Mouse (Mus musculus): ENCODE data around the gene Spo11. TPM values are rescaled to one million over a fixed set of nuclear protein-coding genes. Genes with fewer than 3 reads are reported as not detected.

The Spo11 gene
- polyA plus RNA-seq, 2 experiments, result 0.03 TPM; not detected in 1

DNA sequence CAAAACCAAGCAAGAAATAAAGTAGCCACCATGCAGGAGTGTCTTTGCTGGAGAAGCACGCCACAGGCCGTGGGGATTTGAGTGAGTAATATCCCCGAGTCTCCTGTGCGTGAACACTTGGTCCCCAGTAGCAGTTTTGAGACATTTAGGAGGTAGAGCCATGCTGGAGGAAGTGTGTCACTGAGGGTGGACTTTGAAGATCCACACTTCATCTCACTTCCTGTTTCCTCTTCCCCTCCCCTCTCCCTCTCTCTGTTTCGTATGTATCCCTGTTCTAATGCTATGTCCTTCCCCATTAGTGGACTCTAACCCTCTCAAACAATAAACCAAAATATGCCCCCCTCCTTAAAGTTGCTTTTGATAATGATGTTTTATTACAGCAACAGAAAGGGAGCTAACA lies 11.0 kb upstream of the Spo11 start:
- Histone ChIP-seq H3K27ac (no peak overlapping the region), H3K9ac (replicated peaks) (no peak overlapping the region), H3K27me3 (ENCODE audit: control insufficient read depth, insufficient read depth, low read length) (no peaks in the 10 kb centered on the region), H3K36me3 (replicated peaks; ENCODE audit: control insufficient read depth, insufficient read depth, low read depth) (no peaks in the 10 kb centered on the region), H3K4me1 (replicated peaks; ENCODE audit: control insufficient read depth in 2 of 2, insufficient read depth in 2 of 2, low read length in 1 of 2) (no peaks in the 10 kb centered on the region), H3K9me3 (ENCODE audit: control insufficient read depth, low read length) (no peaks in the 10 kb centered on the region), H3K4me3 (ENCODE audit: insufficient read depth in 1 of 2, low read depth in 2 of 2, low read length in 2 of 2) (no peak overlapping the region), H3K4me2 (ENCODE audit: low read depth) (no peak overlapping the region)
- 44% methylated on average over 5 of the region's 5 CpGs for whole genome bisulfite sequencing (ENCODE audit: insufficient replicate concordance)
- TF ChIP-seq CTCF (IDR thresholded peaks at IDR 0.05; ENCODE audit: low read depth) (no peak), EP300 (IDR thresholded peaks at IDR 0.05; ENCODE audit: low read depth) (no peak)
- ATAC-seq (ENCODE audit: insufficient read depth) (no peak), DNase-seq (ENCODE audit: low read depth in 3 of 3, low spot score in 3 of 3) (no peak)

DNA sequence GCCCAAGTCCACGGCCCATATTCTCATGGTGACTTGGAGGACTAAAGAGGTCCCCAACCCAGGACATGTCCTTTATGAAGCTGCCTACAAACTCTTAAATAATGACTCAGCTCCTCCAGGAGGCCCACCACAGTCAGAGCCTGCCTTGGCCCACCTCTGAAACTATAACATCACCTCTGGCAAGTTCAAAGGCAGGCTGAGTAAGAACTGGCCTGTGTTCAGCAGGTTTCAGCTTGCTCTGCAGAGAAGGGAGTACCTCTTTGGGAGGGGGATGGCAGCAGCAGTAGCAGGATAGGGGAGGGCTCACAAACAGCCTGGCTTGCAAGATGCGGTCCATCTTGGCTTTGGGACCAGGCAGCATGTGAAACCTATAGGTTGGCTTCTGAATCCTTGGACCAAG lies 5.6 kb upstream of the Spo11 start:
- no peaks in the 10 kb centered on the region for H3K4me1 ChIP-seq (replicated peaks; ENCODE audit: control insufficient read depth in 2 of 2, insufficient read depth in 2 of 2, low read length in 1 of 2)
- ATAC-seq (ENCODE audit: insufficient read depth) (no peak), DNase-seq (ENCODE audit: low read depth in 3 of 3, low spot score in 3 of 3) (no peak)
- H3K27me3 ChIP-seq (ENCODE audit: control insufficient read depth, insufficient read depth, low read length), result no peaks in the 10 kb centered on the region
- no peak overlapping the region for H3K4me2 ChIP-seq (ENCODE audit: low read depth)
- H3K36me3 ChIP-seq (replicated peaks; ENCODE audit: control insufficient read depth, insufficient read depth, low read depth), result no peaks in the 10 kb centered on the region
- 62% methylated on average over 2 of the region's 2 CpGs for WGBS (ENCODE audit: insufficient replicate concordance)
- no peak for TF ChIP-seq CTCF (IDR thresholded peaks at IDR 0.05; ENCODE audit: low read depth)
- TF ChIP-seq EP300 (IDR thresholded peaks at IDR 0.05; ENCODE audit: low read depth), result no peak
- no peak overlapping the region for H3K4me3 ChIP-seq (ENCODE audit: insufficient read depth in 1 of 2, low read depth in 2 of 2, low read length in 2 of 2)
- no peak overlapping the region for H3K27ac ChIP-seq
- no peaks in the 10 kb centered on the region for H3K9me3 ChIP-seq (ENCODE audit: control insufficient read depth, low read length)
- no peak overlapping the region for H3K9ac ChIP-seq (replicated peaks)

DNA sequence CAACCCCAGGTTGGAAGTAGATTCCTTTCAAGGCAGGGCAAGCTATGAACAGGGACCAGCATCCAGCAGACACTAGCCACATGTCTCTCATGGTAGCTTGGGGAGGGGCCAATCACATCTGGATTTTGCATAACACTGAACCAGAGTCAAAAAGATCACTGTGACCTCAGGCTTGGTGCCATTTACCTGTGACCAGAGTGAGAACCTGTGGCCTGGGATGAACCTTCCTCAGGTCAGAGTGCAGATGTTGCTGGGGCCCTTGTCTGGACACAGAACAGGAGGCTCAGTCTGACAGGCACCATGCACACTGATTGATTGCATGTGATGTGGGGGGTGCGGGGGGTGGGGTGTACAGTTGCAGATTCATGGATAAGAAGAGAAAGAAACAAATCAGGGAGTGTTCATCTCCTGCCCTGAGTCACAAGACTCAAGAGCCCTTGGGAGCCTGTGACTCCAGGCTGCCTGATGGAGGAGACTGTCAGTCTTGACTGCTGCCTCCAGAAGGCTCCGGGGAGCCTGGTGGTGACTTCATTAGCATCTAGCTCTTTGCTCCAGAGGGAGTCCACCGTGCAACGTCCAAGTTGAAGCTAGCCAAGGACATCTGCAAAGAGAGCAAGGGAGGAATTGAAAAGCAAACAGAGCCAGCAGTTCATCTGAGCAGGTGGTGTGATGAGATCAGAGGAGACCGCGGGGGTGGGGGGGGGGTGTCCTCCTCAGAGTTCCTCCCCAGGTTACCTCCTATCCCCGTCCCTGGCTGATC lies 3.5 kb upstream of the Spo11 start:
- DNase-seq (ENCODE audit: low read depth in 3 of 3, low spot score in 3 of 3), result no peak
- Histone ChIP-seq H3K4me1 (replicated peaks; ENCODE audit: control insufficient read depth in 2 of 2, insufficient read depth in 2 of 2, low read length in 1 of 2) (0 out of 4 replicates have a peak, but pooled peaks cover 0 to 2% of the 10 kb centered on the region in 2 experiments), H3K4me2 (ENCODE audit: low read depth) (no peak overlapping the region), H3K9me3 (ENCODE audit: control insufficient read depth, low read length) (no peaks in the 10 kb centered on the region), H3K4me3 (ENCODE audit: insufficient read depth in 1 of 2, low read depth in 2 of 2, low read length in 2 of 2) (no peak overlapping the region), H3K27ac (no peak overlapping the region), H3K36me3 (replicated peaks; ENCODE audit: control insufficient read depth, insufficient read depth, low read depth) (no peaks in the 10 kb centered on the region), H3K27me3 (ENCODE audit: control insufficient read depth, insufficient read depth, low read length) (no peaks in the 10 kb centered on the region), H3K9ac (replicated peaks) (no peak overlapping the region)
- TF ChIP-seq CTCF (IDR thresholded peaks at IDR 0.05; ENCODE audit: low read depth), result no peak
- TF ChIP-seq EP300 (IDR thresholded peaks at IDR 0.05; ENCODE audit: low read depth), result no peak
- WGBS (ENCODE audit: insufficient replicate concordance), result 25% methylated on average over 7 of the region's 7 CpGs
- no peak for ATAC-seq (ENCODE audit: insufficient read depth)

DNA sequence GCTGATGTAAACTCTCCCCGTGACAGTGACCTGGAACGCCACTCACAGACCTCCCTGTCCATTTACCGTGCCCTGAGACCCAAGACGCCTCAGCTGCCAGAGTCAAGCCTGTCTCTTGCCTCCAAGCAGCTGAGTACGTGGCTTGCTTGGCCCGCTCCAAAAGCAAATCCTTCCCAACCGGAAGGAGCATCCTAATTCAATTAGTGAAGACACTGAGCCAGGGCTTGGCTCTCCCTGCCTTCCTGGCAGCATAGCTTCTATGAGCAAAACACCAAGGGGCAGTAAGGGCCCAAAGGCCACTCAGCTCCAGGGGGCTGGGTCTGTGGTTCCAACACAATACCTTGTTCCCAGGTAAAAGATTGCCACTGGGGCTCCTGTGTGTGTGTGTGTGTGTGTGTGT lies 2.8 kb upstream of the Spo11 start:
- TF ChIP-seq CTCF (IDR thresholded peaks at IDR 0.05; ENCODE audit: low read depth) (no peak), EP300 (IDR thresholded peaks at IDR 0.05; ENCODE audit: low read depth) (no peak)
- Histone ChIP-seq H3K9me3 (ENCODE audit: control insufficient read depth, low read length) (no peaks in the 10 kb centered on the region), H3K4me2 (ENCODE audit: low read depth) (no peak overlapping the region), H3K27me3 (ENCODE audit: control insufficient read depth, insufficient read depth, low read length) (no peaks in the 10 kb centered on the region), H3K27ac (no peak overlapping the region), H3K4me1 (replicated peaks; ENCODE audit: control insufficient read depth in 2 of 2, insufficient read depth in 2 of 2, low read length in 1 of 2) (0 out of 4 replicates have a peak, but pooled peaks cover 0 to 2% of the 10 kb centered on the region in 2 experiments), H3K9ac (replicated peaks) (no peak overlapping the region), H3K36me3 (replicated peaks; ENCODE audit: control insufficient read depth, insufficient read depth, low read depth) (no peaks in the 10 kb centered on the region), H3K4me3 (ENCODE audit: insufficient read depth in 1 of 2, low read depth in 2 of 2, low read length in 2 of 2) (no peak overlapping the region)
- no peak for ATAC-seq (ENCODE audit: insufficient read depth)
- no peak for DNase-seq (ENCODE audit: low read depth in 3 of 3, low spot score in 3 of 3)
- WGBS (ENCODE audit: insufficient replicate concordance), result 59% methylated on average over 7 of the region's 7 CpGs

DNA sequence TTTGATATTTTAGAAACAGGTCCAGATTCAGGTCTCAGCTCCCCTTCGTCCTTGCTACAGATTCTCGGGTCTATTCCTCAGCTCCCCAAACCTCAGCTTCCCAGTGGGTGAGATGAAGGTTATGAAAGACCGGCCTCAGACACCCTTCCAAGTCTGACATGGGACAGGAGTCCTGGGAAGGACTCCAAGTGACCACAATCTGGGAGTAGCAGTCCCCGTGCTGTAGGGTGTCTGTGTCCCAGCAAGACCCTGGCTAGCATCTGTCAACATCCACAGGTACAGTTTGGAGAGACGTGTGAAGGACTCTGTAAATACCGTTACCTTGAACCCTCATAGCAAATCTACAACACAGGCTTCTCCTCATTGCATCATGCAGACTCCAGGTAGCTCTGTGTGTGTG lies 2.3 kb upstream of the Spo11 start:
- no peaks in the 10 kb centered on the region for H3K27me3 ChIP-seq (ENCODE audit: control insufficient read depth, insufficient read depth, low read length)
- TF ChIP-seq CTCF (IDR thresholded peaks at IDR 0.05; ENCODE audit: low read depth) (no peak), EP300 (IDR thresholded peaks at IDR 0.05; ENCODE audit: low read depth) (no peak)
- H3K36me3 ChIP-seq (replicated peaks; ENCODE audit: control insufficient read depth, insufficient read depth, low read depth), result no peaks in the 10 kb centered on the region
- no peak overlapping the region for H3K4me3 ChIP-seq (ENCODE audit: insufficient read depth in 1 of 2, low read depth in 2 of 2, low read length in 2 of 2)
- 63% methylated on average over 6 of the region's 6 CpGs for WGBS (ENCODE audit: insufficient replicate concordance)
- DNase-seq (ENCODE audit: low read depth in 3 of 3, low spot score in 3 of 3), result no peak
- H3K4me2 ChIP-seq (ENCODE audit: low read depth), result no peak overlapping the region
- H3K4me1 ChIP-seq (replicated peaks; ENCODE audit: control insufficient read depth in 2 of 2, insufficient read depth in 2 of 2, low read length in 1 of 2), result 0 out of 4 replicates have a peak, but pooled peaks cover 0 to 2% of the 10 kb centered on the region in 2 experiments
- H3K27ac ChIP-seq, result no peak overlapping the region
- no peaks in the 10 kb centered on the region for H3K9me3 ChIP-seq (ENCODE audit: control insufficient read depth, low read length)
- ATAC-seq (ENCODE audit: insufficient read depth), result no peak
- H3K9ac ChIP-seq (replicated peaks), result no peak overlapping the region
